Mouse (Mus musculus) lung, postnatal 0 days (tissue): Measurements from ENCODE around the gene Dusp9. TPM values are rescaled to one million over a fixed set of nuclear protein-coding genes. Genes with fewer than 3 reads are reported as not detected.

Experiments used
- ATAC-seq: fragments of 200-750 bp; cut with Nextera tagmentation; 2 replicates; pipeline ENCODE4 v1.8.0; 2017; ENCODE audit warnings: moderate library complexity
- DNase-seq: peaks from one replicate; pipeline ENCODE4 v3.0.0-alpha.2; 2016; ENCODE audit warnings: low spot score
- H3K27ac ChIP-seq: fragments of 300-500 bp; sonication (generic); 2 replicates; pipeline ENCODE4 v1.5.1; 2014; ENCODE audit warnings: antibody characterized with exemption, mild to moderate bottlenecking, low read length, mixed read lengths
- H3K27me3 ChIP-seq: fragments of 300-500 bp; sonication (generic); replicated peaks from 2 replicates; pipeline ENCODE4 v1.6.1; 2014; ENCODE audit warnings: low read length, mixed read lengths; ENCODE audit not compliant: insufficient read depth
- H3K36me3 ChIP-seq: fragments of 300-500 bp; sonication (generic); 2 replicates; pipeline ENCODE4 v1.6.1; 2014; ENCODE audit warnings: low read length, mixed read lengths; ENCODE audit not compliant: insufficient read depth
- H3K4me1 ChIP-seq: fragments of 300-500 bp; sonication (generic); 2 replicates; pipeline ENCODE4 v1.6.1; 2014; ENCODE audit warnings: antibody characterized with exemption, low read depth, low read length, mixed read lengths; ENCODE audit not compliant: insufficient read depth
- H3K4me2 ChIP-seq: fragments of 300-500 bp; sonication (generic); replicated peaks from 2 replicates; pipeline ENCODE4 v1.6.1; 2014; ENCODE audit warnings: low read depth, mild to moderate bottlenecking, low read length, moderate library complexity, mixed read lengths
- H3K4me3 ChIP-seq: fragments of 300-500 bp; sonication (generic); 2 replicates; pipeline ENCODE4 v1.5.1; 2014; ENCODE audit warnings: low read depth, low read length
- H3K9ac ChIP-seq: fragments of 300-500 bp; sonication (generic); replicated peaks from 2 replicates; pipeline ENCODE4 v1.6.1; 2014; ENCODE audit warnings: low read depth, mild to moderate bottlenecking
- H3K9me3 ChIP-seq: fragments of 300-500 bp; sonication (generic); 2 replicates; pipeline ENCODE4 v1.6.1; 2016; ENCODE audit warnings: low read length, mixed read lengths
- CTCF ChIP-seq: IDR thresholded peaks from 2 replicates; pipeline ENCODE4 v1.5.1; 2016; ENCODE audit warnings: antibody characterized with exemption, mild to moderate bottlenecking
- EP300 ChIP-seq: IDR thresholded peaks from 2 replicates; pipeline ENCODE4 v1.6.1; 2016; ENCODE audit warnings: antibody characterized with exemption, mild to moderate bottlenecking, control low read depth
- WGBS: fragments of 180-500 bp; shearing (Covaris S2); extraction: QIAGEN DNeasy Blood & Tissue Kit; methylation state at CpG from one replicate; pipeline ENCODE4 v1.1.7; 2014; 5-methylcytosine and 5-hydroxymethylcytosine counted together
- polyA plus RNA-seq: library from polyadenylated mRNA; unstranded; fragments of >200 nt; fragmentation: Nextera tagmentation; extraction: Ambion mirVana; gene quantifications from 2 replicates; pipeline ENCODE4 v1.2.1, GENCODE M21; 2015

The Dusp9 gene
- polyA plus RNA-seq, 1 experiment from 2014 or later: 2.2 TPM

DNA sequence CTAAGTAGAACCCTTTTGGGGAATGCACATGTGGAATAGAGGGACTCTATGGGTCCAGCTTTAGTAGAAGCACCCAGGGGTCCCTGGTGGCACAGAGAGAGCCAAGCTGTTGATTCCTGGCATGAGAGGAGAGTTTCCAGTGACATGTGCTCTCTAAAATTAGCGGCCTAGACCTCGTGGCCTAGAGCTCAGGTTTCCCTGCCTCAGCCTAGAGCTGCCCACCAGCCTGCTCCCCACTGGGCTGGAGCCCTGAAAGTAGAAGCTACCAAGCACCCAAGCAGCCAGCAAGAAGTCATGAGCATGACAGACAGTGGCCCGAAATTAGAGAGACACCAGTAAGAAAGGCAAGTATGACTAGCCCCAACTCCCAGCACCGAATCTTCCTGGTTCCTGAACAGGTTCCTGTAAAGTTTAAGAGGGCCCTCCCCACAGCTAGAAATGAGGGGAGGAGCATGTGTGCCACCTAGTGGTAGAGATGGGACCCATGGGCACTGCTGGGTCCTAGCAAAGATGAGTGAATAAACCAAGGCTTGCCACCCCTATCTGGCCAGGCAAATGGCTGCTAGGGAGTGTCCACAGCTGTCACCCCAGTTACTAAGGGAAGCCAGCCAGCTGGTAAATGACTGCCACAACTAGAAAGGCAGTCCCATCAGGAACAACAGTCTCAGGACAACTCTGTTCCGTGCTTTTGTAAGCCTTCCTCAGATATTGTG is 51.9 kb downstream of the Dusp9 start:
- Histone ChIP-seq H3K4me2 (no peak overlapping the region), H3K4me3 (no peak overlapping the region), H3K9me3 (no peaks in the 10 kb centered on the region), H3K27ac (no peak overlapping the region), H3K4me1 (no peaks in the 10 kb centered on the region), H3K9ac (no peak overlapping the region), H3K36me3 (no peaks in the 10 kb centered on the region), H3K27me3 (no peaks in the 10 kb centered on the region)
- 67% methylated on average over 5 of the region's 5 CpGs for WGBS
- peak; percentile 69 for DNase-seq
- TF ChIP-seq CTCF (peak; percentile 78), EP300 (no peak)
- peak; percentile 85 for ATAC-seq

Other genes starting within 250 kb of the Dusp9 start
- gene Gm18336, start 240.7 kb upstream of the Dusp9 start, polyA plus RNA-seq: not detected in 2 replicates
- 0.07 TPM in 1 of 2 replicates, not detected in the other for gene Zfp92, start 228.3 kb upstream of the Dusp9 start, polyA plus RNA-seq
- gene Trex2, start 204.1 kb upstream of the Dusp9 start, polyA plus RNA-seq: 0.27 TPM in 1 of 2 replicates, not detected in the other
- 31.8 and 32.3 TPM in 2 replicates for gene Haus7, start 180.4 kb upstream of the Dusp9 start, polyA plus RNA-seq
- 175 and 176 TPM in 2 replicates for gene Bgn, start 155.8 kb upstream of the Dusp9 start, polyA plus RNA-seq
- gene Atp2b3, start 136.3 kb upstream of the Dusp9 start, polyA plus RNA-seq: not detected in 2 replicates
- 3.9 and 5.5 TPM in 2 replicates for gene Pnck, start 20.7 kb downstream of the Dusp9 start, polyA plus RNA-seq
- gene Slc6a8, start 33.7 kb downstream of the Dusp9 start, polyA plus RNA-seq: 7.5 and 7.8 TPM in 2 replicates
- gene Bcap31, start 76.8 kb downstream of the Dusp9 start, polyA plus RNA-seq: 321 and 324 TPM in 2 replicates
- 34.7 and 35.7 TPM in 2 replicates for gene Abcd1, start 77.2 kb downstream of the Dusp9 start, polyA plus RNA-seq
- 0.54 and 0.67 TPM in 2 replicates for gene Plxnb3, start 117.7 kb downstream of the Dusp9 start, polyA plus RNA-seq
- 2.2 and 2.3 TPM in 2 replicates for gene Srpk3, start 135.0 kb downstream of the Dusp9 start, polyA plus RNA-seq
- gene Idh3g, start 147.5 kb downstream of the Dusp9 start, polyA plus RNA-seq: 146 and 154 TPM in 2 replicates
- gene Ssr4, start 147.6 kb downstream of the Dusp9 start, polyA plus RNA-seq: 237 and 286 TPM in 2 replicates
- 0.20 and 0.32 TPM in 2 replicates for gene Pdzd4, start 185.6 kb downstream of the Dusp9 start, polyA plus RNA-seq